Mouse (Mus musculus) E14TG2a.4 (cell line): ENCODE results near the gene Commd7.

Source experiments
- CTCF ChIP-seq: conservative IDR thresholded peaks from 2 replicates; pipeline ENCODE4 v1.5.1; 2014; ENCODE audit warnings: low read length
- NANOG ChIP-seq: IDR thresholded peaks from 2 replicates; pipeline ENCODE4 v1.6.1; 2014; ENCODE audit warnings: borderline replicate concordance, low read length, mixed read lengths
- POU5F1 ChIP-seq: IDR thresholded peaks from 2 replicates; pipeline ENCODE4 v1.6.1; 2014; ENCODE audit warnings: low read length, borderline replicate concordance

DNA sequence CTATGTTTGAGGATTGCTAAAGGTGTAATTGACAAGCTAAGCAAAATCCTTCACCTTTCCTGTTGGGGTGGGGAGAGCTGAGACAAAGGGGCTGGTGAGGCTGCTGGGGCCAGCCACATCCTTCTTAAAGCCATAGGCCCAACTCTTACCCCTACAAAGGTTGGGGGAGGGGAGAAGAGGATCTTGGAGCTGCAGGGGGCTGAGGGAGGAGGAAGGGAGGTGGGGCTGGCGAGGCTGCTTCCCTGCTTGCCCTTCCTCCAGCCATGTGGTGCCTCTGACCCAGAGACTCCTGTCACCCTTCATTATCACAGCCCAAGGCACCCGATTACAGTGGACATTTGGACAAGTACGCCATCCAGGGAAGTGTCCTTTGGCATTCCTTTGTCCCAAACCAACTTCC lies 19.1 kb upstream of the Commd7 start:
- no peak for TF ChIP-seq CTCF
- no peak for TF ChIP-seq NANOG
- TF ChIP-seq POU5F1, result no peak
